Mouse (Mus musculus): Measurements from ENCODE around the gene Aox4.

DNA sequence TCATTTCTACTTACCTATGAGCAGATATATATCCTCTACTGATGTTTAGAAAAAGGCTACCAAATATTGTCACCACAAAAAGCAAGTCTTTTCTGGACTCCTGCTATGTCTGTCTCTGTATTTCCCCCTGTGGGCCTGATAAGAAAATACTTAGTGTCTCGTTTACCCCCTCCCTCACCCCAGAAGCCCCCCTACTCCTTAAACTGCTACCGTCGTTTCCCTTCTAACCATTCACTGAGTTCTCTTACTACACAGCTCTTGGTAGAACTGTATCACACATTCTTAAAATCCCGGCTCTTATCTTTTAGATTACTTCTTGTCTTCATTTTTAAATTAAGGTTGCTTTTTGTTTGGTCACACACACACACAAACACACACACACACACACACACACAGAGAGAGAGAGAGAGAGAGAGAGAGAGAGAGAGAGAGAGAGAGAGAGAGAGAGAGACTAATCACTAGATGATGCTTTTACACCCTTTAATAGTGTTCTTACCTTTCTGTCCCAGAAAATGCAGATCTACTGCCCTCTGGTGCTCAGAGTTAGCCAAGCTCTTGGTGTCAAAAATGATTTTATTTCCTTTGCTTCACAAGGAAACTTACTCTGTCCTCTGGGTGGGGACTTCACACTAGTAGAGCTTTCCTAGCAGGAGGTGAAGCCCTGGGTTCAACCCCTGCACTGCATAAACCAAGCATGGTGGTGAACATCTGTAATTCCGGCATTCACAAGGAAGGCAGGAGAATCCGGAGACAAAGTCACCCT is 60.8 kb downstream of the Aox4 start:
- TF ChIP-seq CTCF (IDR thresholded peaks at IDR 0.05; ENCODE audit: insufficient read depth, low read length) (peak; percentile 32; the same call in 1 of the 2 replicates), POLR2A (IDR thresholded peaks at IDR 0.05; ENCODE audit: borderline replicate concordance, extremely low read depth, low read depth, low read length) (no peak)
